Mouse (Mus musculus): ENCODE results near the gene Olfr1133.
"Not testable (repeated sequence)": the region's sequence is repeated elsewhere in the genome, so short reads cannot be mapped to it uniquely, and the experiment has no call there.

The Olfr1133 gene

GRCm38 (mm10) chr2:87647274-87647673 is at the start of gene Olfr1133:
Olfr1133 (minus strand) TSS chr2:87647374.
- in situ Hi-C loops (cut with MboI; ENCODE audit: unreplicated experiment in 2 of 2): no loop called here

GRCm38 (mm10) chr2:87693847-87694246 is 46.7 kb upstream of the Olfr1133 start, which contains the start of gene Olfr1136:
Olfr1136 (minus strand) TSS chr2:87693947.
- in situ Hi-C loops (cut with MboI; ENCODE audit: unreplicated experiment in 2 of 2): no loop called here

GRCm38 (mm10) chr2:87673564-87673963 is 26.4 kb upstream of the Olfr1133 start, which contains the start of gene Olfr1135:
Olfr1135 (minus strand) TSS chr2:87673664.
- in situ Hi-C loops (cut with MboI; ENCODE audit: unreplicated experiment in 2 of 2): no loop called here

GRCm38 (mm10) chr2:87658360-87658759 is 11.2 kb upstream of the Olfr1133 start, which contains the start of gene Olfr1134:
Olfr1134 (minus strand) TSS chr2:87658460.
- in situ Hi-C loops (cut with MboI; ENCODE audit: unreplicated experiment in 2 of 2): no loop called here

- in situ Hi-C loops (cut with MboI; ENCODE audit: unreplicated experiment in 2 of 2): no loop called here
Measured at GRCm38 (mm10) chr2:87642441-87642840, 4.7 kb downstream of the Olfr1133 start.

GRCm38 (mm10) chr2:87637435-87637834 is 9.7 kb downstream of the Olfr1133 start, which contains the start of gene Olfr1132:
Olfr1132 (minus strand) TSS chr2:87637535.
- in situ Hi-C loops (cut with MboI; ENCODE audit: unreplicated experiment in 2 of 2): no loop called here

GRCm38 (mm10) chr2:87626804-87627203 is 20.4 kb downstream of the Olfr1133 start, which contains the start of gene Olfr1131:
Olfr1131 (plus strand) TSS chr2:87627104.
- in situ Hi-C loops (cut with MboI; ENCODE audit: unreplicated experiment in 2 of 2): no loop called here

- in situ Hi-C loops (cut with MboI; ENCODE audit: unreplicated experiment in 2 of 2): not testable (repeated sequence)
Measured at GRCm38 (mm10) chr2:87605912-87606311, 41.3 kb downstream of the Olfr1133 start, which contains the start of gene Olfr1130. Olfr1130 (plus strand) TSS chr2:87606212.
